Comparison of ENCODE assay signal across 8 mouse cellular contexts in the genomic region with DNA sequence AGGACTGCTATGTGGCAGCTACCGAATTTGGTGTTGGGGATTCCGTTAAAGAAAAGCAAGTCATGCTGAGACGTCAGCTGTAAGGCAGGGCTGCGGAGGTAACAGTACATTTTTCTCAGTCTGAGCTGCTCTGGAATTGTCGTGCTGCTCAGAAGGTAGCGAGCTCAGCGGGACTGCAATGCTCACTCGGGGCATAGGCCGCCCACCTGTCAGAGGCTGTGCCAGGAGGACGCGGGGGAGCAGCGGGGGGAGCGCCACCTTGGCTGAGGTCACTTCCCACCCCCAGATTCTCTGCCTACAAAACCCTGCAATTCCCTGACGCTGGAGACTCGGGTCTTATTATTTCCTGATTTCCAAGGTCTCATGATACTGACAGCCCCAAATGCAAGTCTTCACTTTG. TPM values are rescaled to one million over a fixed set of nuclear protein-coding genes. Genes with fewer than 3 reads are reported as not detected.
DNase-seq lines count a peak whose midpoint lies in the region; TF ChIP-seq lines count a peak whose summit lies in the region.

No protein-coding gene starts in this region.

- H3K4me1 ChIP-seq in MEL (ENCODE audit: control insufficient read depth in 1 of 2, insufficient read depth in 2 of 2, low read length in 2 of 2): 0 out of 4 replicates have a peak, but pooled peaks cover 0 to 10% of the 10 kb centered on the region in 2 experiments

- peaks cover 7% of the 10 kb centered on the region; the same call in 1 of the 2 replicates for H3K79me2 ChIP-seq in MEL (ENCODE audit: control insufficient read depth, insufficient read depth, low read length, poor library complexity)

- peak overlapping the region; percentile 99 for H3K9ac ChIP-seq in MEL (ENCODE audit: control insufficient read depth, low read depth, low read length, poor library complexity, severe bottlenecking)

- no peaks in the 10 kb centered on the region for H3K9me3 ChIP-seq in MEL (replicated peaks; ENCODE audit: insufficient read depth, low read length)

- TF ChIP-seq CTCF in MEL (IDR thresholded peaks at IDR 0.05 in 2 of 3, conservative IDR thresholded peaks at IDR 0.05 in 1 of 3; ENCODE audit: control insufficient read depth in 1 of 3, insufficient read depth in 1 of 3, low read depth in 2 of 3, low read length in 3 of 3, poor library complexity in 1 of 3, severe bottlenecking in 1 of 3): no peak

- no peaks in the 10 kb centered on the region for H3K27me3 ChIP-seq in MEL (ENCODE audit: control insufficient read depth in 1 of 2, insufficient read depth in 2 of 2, low read length in 2 of 2)

- H3K4me3 ChIP-seq in MEL (ENCODE audit: control insufficient read depth in 1 of 2, insufficient read depth in 1 of 2, low read depth in 2 of 2, low read length in 2 of 2): peak overlapping the region; percentile 35 to 57

- TF ChIP-seq RAD21 in MEL (IDR thresholded peaks at IDR 0.05; ENCODE audit: low read depth, low read length): no peak

- peak; percentile 69 for DNase-seq in CD4-positive, CD25-positive, alpha-beta regulatory T cell, adult 2 months (ENCODE audit: low read depth, low spot score)
- peak; percentile 79 for DNase-seq in MEL (ENCODE audit: low read depth, low spot score)
- peak; percentile 82 to 84 for DNase-seq in cerebellum, postnatal 14 days
- DNase-seq in gastrocnemius, postnatal 10 days: peak; percentile 49
- peak; percentile 31 to 66 for DNase-seq in kidney, postnatal 25 days
- peak; percentile 66 for DNase-seq in lung, postnatal 10 days
- DNase-seq in right cerebral cortex, postnatal 10 days (ENCODE audit: low spot score in 2 of 2): peak; percentile 73 to 83
- no peak for DNase-seq in yolk sac, embryonic 10.5 days (ENCODE audit: low spot score)

- peak overlapping the region; percentile 98 for H3K27ac ChIP-seq in MEL (ENCODE audit: control insufficient read depth, low read depth, low read length)

- no peak; a peak in 1 of 4 replicates for TF ChIP-seq POLR2A in MEL (IDR thresholded peaks at IDR 0.05; ENCODE audit: control insufficient read depth in 1 of 2, insufficient read depth in 1 of 2, low read depth in 1 of 2, low read length in 2 of 2, poor library complexity in 1 of 2)

- TF ChIP-seq EP300 in MEL (IDR thresholded peaks at IDR 0.05; ENCODE audit: low read depth in 1 of 2, low read length in 2 of 2): no peak

- H3K36me3 ChIP-seq in MEL (ENCODE audit: control insufficient read depth in 1 of 2, insufficient read depth in 2 of 2, low read length in 2 of 2): peaks cover 0 to 7% of the 10 kb centered on the region in 2 experiments; a peak in 1 of 4 replicates

TF ChIP-seq in MEL, 35 proteins besides CTCF, POLR2A, EP300 and RAD21:
- no peak for TF ChIP-seq GATA1 (IDR thresholded peaks at IDR 0.05; ENCODE audit: low read depth, low read length)
- TF ChIP-seq BHLHE40 (IDR thresholded peaks at IDR 0.05; ENCODE audit: borderline replicate concordance, low read depth, low read length): no peak
- TF ChIP-seq USF1 (IDR thresholded peaks at IDR 0.05; ENCODE audit: low read depth, low read length): no peak

RNA-seq across cellular contexts. Expression of a gene that starts 16.5 kb away (rescaled TPM):
- 0.03 and 0.15 TPM in 2 replicates for total RNA-seq in MEL (2012; rRNA removed)
- under 1 TPM in 1 of 2 experiments, not detected in 1; 0.56 TPM for polyA plus RNA-seq in MEL (2012; ENCODE audit: insufficient read depth in 1 of 2, insufficient read length in 2 of 2, low read depth in 1 of 2, low replicate concordance in 2 of 2, missing spikeins in 1 of 2)
- total RNA-seq in gastrocnemius, postnatal 10 days (2021): 1 to 10 TPM; 3.0 to 4.6 TPM

RNA-seq across cellular contexts. Expression of a gene that starts 16.8 kb away (rescaled TPM):
- 44.4 and 47.8 TPM in 2 replicates for total RNA-seq in MEL (2012; rRNA removed)
- 100 to 1,000 TPM in 1 of 2 experiments, not detected in 1; 121 TPM for polyA plus RNA-seq in MEL (2012; ENCODE audit: insufficient read depth in 1 of 2, insufficient read length in 2 of 2, low read depth in 1 of 2, low replicate concordance in 2 of 2, missing spikeins in 1 of 2)
- total RNA-seq in gastrocnemius, postnatal 10 days (2021): 10 to 100 TPM; 52.6 to 69.7 TPM

RNA-seq across cellular contexts. Expression of a gene that starts 35.1 kb away (rescaled TPM):
- 30.1 and 35.8 TPM in 2 replicates for total RNA-seq in MEL (2012; rRNA removed)
- polyA plus RNA-seq in MEL (2012; ENCODE audit: insufficient read depth in 1 of 2, insufficient read length in 2 of 2, low read depth in 1 of 2, low replicate concordance in 2 of 2, missing spikeins in 1 of 2): 10 to 100 TPM in 1 of 2 experiments, not detected in 1; 38.2 TPM
- 10 to 100 TPM; 16.2 to 20.1 TPM for total RNA-seq in gastrocnemius, postnatal 10 days (2021)

RNA-seq across cellular contexts. Expression of a gene that starts 35.7 kb away (rescaled TPM):
- 7.7 and 9.1 TPM in 2 replicates for total RNA-seq in MEL (2012; rRNA removed)
- 10 to 100 TPM in 1 of 2 experiments, not detected in 1; 15.6 TPM for polyA plus RNA-seq in MEL (2012; ENCODE audit: insufficient read depth in 1 of 2, insufficient read length in 2 of 2, low read depth in 1 of 2, low replicate concordance in 2 of 2, missing spikeins in 1 of 2)
- 1 to 10 TPM; 5.8 to 7.7 TPM for total RNA-seq in gastrocnemius, postnatal 10 days (2021)

RNA-seq across cellular contexts. Expression of a gene that starts 40.5 kb away (rescaled TPM):
- 0.59 and 1.4 TPM in 2 replicates for total RNA-seq in MEL (2012; rRNA removed)
- polyA plus RNA-seq in MEL (2012; ENCODE audit: insufficient read depth in 1 of 2, insufficient read length in 2 of 2, low read depth in 1 of 2, low replicate concordance in 2 of 2, missing spikeins in 1 of 2): under 1 TPM in 1 of 2 experiments, not detected in 1; 0.75 TPM
- total RNA-seq in gastrocnemius, postnatal 10 days (2021): 10 to 100 TPM in 1 of 2 experiments, 1 to 10 TPM in 1; 8.1 to 12.5 TPM
